Mouse (Mus musculus) forebrain, postnatal 0 days (tissue): Measurements from ENCODE around the gene Sbf2. TPM values are rescaled to one million over a fixed set of nuclear protein-coding genes. Genes with fewer than 3 reads are reported as not detected.
A peak's percentile ranks its signal among the peaks of the same experiment; 100 is the strongest.

ENCODE experiments used
- ATAC-seq: fragments of 200-750 bp; cut with Nextera tagmentation; 2 replicates; pipeline ENCODE4 v1.8.0; 2017; ENCODE audit warnings: mild to moderate bottlenecking, moderate library complexity
- DNase-seq: peaks from one replicate; pipeline ENCODE4 v3.0.0-alpha.2; 2015
- H3K27ac ChIP-seq: fragments of 300-500 bp; sonication (generic); 2 replicates; pipeline ENCODE4 v1.5.1; 2014; ENCODE audit warnings: low read depth, mild to moderate bottlenecking, antibody characterized with exemption, low read length, moderate library complexity, mixed read lengths
- H3K27me3 ChIP-seq: fragments of 300-500 bp; sonication (generic); 2 replicates; pipeline ENCODE4 v1.6.1; 2014; ENCODE audit warnings: mild to moderate bottlenecking, low read length, mixed read lengths; ENCODE audit not compliant: insufficient read depth
- H3K36me3 ChIP-seq: fragments of 300-500 bp; sonication (generic); 2 replicates; pipeline ENCODE4 v1.6.1; 2014; ENCODE audit warnings: mild to moderate bottlenecking, moderate library complexity; ENCODE audit not compliant: insufficient read depth
- H3K4me1 ChIP-seq: fragments of 300-500 bp; sonication (generic); 2 replicates; pipeline ENCODE4 v1.6.1; 2014; ENCODE audit warnings: antibody characterized with exemption; ENCODE audit not compliant: insufficient read depth
- H3K4me2 ChIP-seq: fragments of 300-500 bp; sonication (generic); 2 replicates; pipeline ENCODE4 v1.6.1; 2014; ENCODE audit warnings: low read depth, mild to moderate bottlenecking, moderate library complexity
- H3K4me3 ChIP-seq: fragments of 300-500 bp; sonication (generic); 2 replicates; pipeline ENCODE4 v1.5.1; 2014; ENCODE audit warnings: low read depth, low read length, mixed read lengths
- H3K9ac ChIP-seq: fragments of 300-500 bp; sonication (generic); 2 replicates; pipeline ENCODE4 v1.6.1; 2014; ENCODE audit warnings: mild to moderate bottlenecking
- H3K9me3 ChIP-seq: fragments of 300-500 bp; sonication (generic); 2 replicates; pipeline ENCODE4 v1.6.1; 2016; ENCODE audit warnings: low read length
- CTCF ChIP-seq: sonication (generic); IDR thresholded peaks from 2 replicates; pipeline ENCODE4 v1.5.1; 2016; ENCODE audit warnings: antibody characterized with exemption, control low read depth, low read depth
- WGBS: fragments of 180-500 bp; shearing (Covaris S2); extraction: QIAGEN DNeasy Blood & Tissue Kit; methylation state at CpG from one replicate; pipeline ENCODE4 v1.1.7; 2014; 5-methylcytosine and 5-hydroxymethylcytosine counted together
- polyA plus RNA-seq: library from polyadenylated mRNA; unstranded; fragments of >200 nt; fragmentation: Nextera tagmentation; extraction: Ambion mirVana; gene quantifications from 2 replicates; pipeline ENCODE4 v1.2.1, GENCODE M21; 2015
- total RNA-seq: library from RNA; depleted of rRNA; stranded (reverse); fragments of >200 nt; gene quantifications from 2 replicates; pipeline ENCODE4 v1.2.3, GENCODE M21; 2014

The Sbf2 gene
- total and polyA plus RNA-seq, 2 experiments from 2014 or later = 43.3 to 88.3 TPM

GRCm38 (mm10) chr7:110639291-110639915 lies 24.7 kb upstream of the Sbf2 start:
- Histone ChIP-seq H3K4me1 (no peaks in the 10 kb centered on the region), H3K4me3 (no peak overlapping the region), H3K27me3 (no peaks in the 10 kb centered on the region), H3K4me2 (no peak overlapping the region), H3K9ac (no peak overlapping the region), H3K9me3 (no peaks in the 10 kb centered on the region), H3K36me3 (no peaks in the 10 kb centered on the region), H3K27ac (no peak overlapping the region)
- DNase-seq (no peak), ATAC-seq (no peak)
- TF ChIP-seq CTCF = no peak
- 86% methylated on average over 11 of the region's 11 CpGs for WGBS

- H3K36me3 ChIP-seq = no peaks in the 10 kb centered on the region
- no peak for TF ChIP-seq CTCF
- no peaks in the 10 kb centered on the region for H3K4me1 ChIP-seq
- no peak overlapping the region for H3K9ac ChIP-seq
- no peak for DNase-seq
- no peak for ATAC-seq
- H3K4me3 ChIP-seq = no peak overlapping the region
- H3K4me2 ChIP-seq = no peak overlapping the region
- no peaks in the 10 kb centered on the region for H3K9me3 ChIP-seq
- no peak overlapping the region for H3K27ac ChIP-seq
- no peaks in the 10 kb centered on the region for H3K27me3 ChIP-seq
- WGBS = 28% methylated on average over 17 of the region's 17 CpGs
Observed at GRCm38 (mm10) chr7:110638305-110639110, 23.8 kb upstream of the Sbf2 start.

GRCm38 (mm10) chr7:110636559-110636958 lies 21.8 kb upstream of the Sbf2 start:
- Histone ChIP-seq H3K36me3 (no peaks in the 10 kb centered on the region), H3K4me3 (no peak overlapping the region), H3K27ac (no peak overlapping the region), H3K4me1 (no peaks in the 10 kb centered on the region), H3K9me3 (no peaks in the 10 kb centered on the region), H3K9ac (no peak overlapping the region), H3K4me2 (no peak overlapping the region), H3K27me3 (no peaks in the 10 kb centered on the region)
- no peak for DNase-seq
- ATAC-seq = no peak
- no peak for TF ChIP-seq CTCF
- WGBS = 41% methylated on average over 1 of the region's 1 CpGs

- Histone ChIP-seq H3K4me1 (no peaks in the 10 kb centered on the region), H3K9me3 (no peaks in the 10 kb centered on the region), H3K4me3 (no peak overlapping the region), H3K36me3 (no peaks in the 10 kb centered on the region), H3K27ac (no peak overlapping the region), H3K27me3 (no peaks in the 10 kb centered on the region; the same call in none of the 2 replicates), H3K9ac (no peak overlapping the region), H3K4me2 (no peak overlapping the region)
- no peak for TF ChIP-seq CTCF
- 75% methylated on average over 3 of the region's 3 CpGs for whole genome bisulfite sequencing
- DNase-seq (no peak), ATAC-seq (no peak)
Observed at GRCm38 (mm10) chr7:110635929-110636328, 21.2 kb upstream of the Sbf2 start.

- Histone ChIP-seq H3K4me2 (no peak overlapping the region), H3K27ac (no peak overlapping the region), H3K9me3 (no peaks in the 10 kb centered on the region), H3K9ac (no peak overlapping the region), H3K4me1 (peaks cover 18% of the 10 kb centered on the region; the same call in 1 of the 2 replicates), H3K4me3 (no peak overlapping the region), H3K36me3 (no peaks in the 10 kb centered on the region), H3K27me3 (peaks cover 34% of the 10 kb centered on the region)
- WGBS = 61% methylated on average over 16 of the region's 16 CpGs
- TF ChIP-seq CTCF = no peak
- DNase-seq (no peak), ATAC-seq (no peak)
Observed at GRCm38 (mm10) chr7:110631136-110631888, 16.6 kb upstream of the Sbf2 start.

GRCm38 (mm10) chr7:110629892-110630666 lies 15.4 kb upstream of the Sbf2 start:
- peaks cover 42% of the 10 kb centered on the region for H3K27me3 ChIP-seq
- DNase-seq (peak; percentile 96), ATAC-seq (peak; percentile 94)
- TF ChIP-seq CTCF = peak; percentile 97
- peaks cover 18% of the 10 kb centered on the region; the same call in 1 of the 2 replicates for H3K4me1 ChIP-seq
- no peaks in the 10 kb centered on the region for H3K9me3 ChIP-seq
- peak overlapping the region; percentile 40; the same call in 1 of the 2 replicates for H3K9ac ChIP-seq
- H3K4me3 ChIP-seq = peak overlapping the region; percentile 32
- H3K27ac ChIP-seq = no peak overlapping the region
- no peaks in the 10 kb centered on the region for H3K36me3 ChIP-seq
- WGBS = 5% methylated on average over 36 of the region's 36 CpGs
- peak overlapping the region; percentile 81 for H3K4me2 ChIP-seq
